In genomic region chr5:86065101-86065875, GRCm38 (mm10) we compare ENCODE assay signal across 8 mouse cellular contexts. TPM values are rescaled to one million over a fixed set of nuclear protein-coding genes. Genes with fewer than 3 reads are reported as not detected.
DNase-seq lines count a peak whose midpoint lies in the region; ATAC-seq lines count a peak whose summit lies in the region.

Gene Cenpc1, minus strand, starts transcription at chr5:86065583.

- H3K4me1 ChIP-seq in hindbrain, embryonic 15.5 days (replicated peaks) = peaks cover 20% of the 10 kb centered on the region

- no peaks in the 10 kb centered on the region for H3K36me3 ChIP-seq in hindbrain, embryonic 15.5 days

- peak within 1 kb of the TSS; percentile 71 for H3K4me3 ChIP-seq in hindbrain, embryonic 15.5 days

- H3K27me3 ChIP-seq in hindbrain, embryonic 15.5 days = no peaks in the 10 kb centered on the region

- peak within 1 kb of the TSS; percentile 73 for H3K9ac ChIP-seq in hindbrain, embryonic 15.5 days

- ATAC-seq in hindbrain, embryonic 15.5 days (ENCODE audit: low FRiP score, low read depth) = peak; percentile 96

- WGBS in hindbrain, embryonic 15.5 days = under 1% methylated on average over 57 of the region's 60 CpGs

- peak within 1 kb of the TSS; percentile 86 for H3K27ac ChIP-seq in hindbrain, embryonic 15.5 days (replicated peaks)

- H3K4me2 ChIP-seq in hindbrain, embryonic 15.5 days = peak within 1 kb of the TSS; percentile 66

- peak; percentile 97 for DNase-seq in T-cell, adult 2 months (ENCODE audit: low spot score)
- DNase-seq in cerebellum, postnatal 36 days = peak; percentile 90 to 94
- DNase-seq in frontal cortex, postnatal 36 days (ENCODE audit: low spot score in 2 of 2) = peak; percentile 89 to 94
- DNase-seq in left cerebral cortex, adult 11 months (ENCODE audit: low spot score) = peak; percentile 93
- DNase-seq in lung, postnatal 4 days = peak; percentile 98 to 99
- peak; percentile 93 for DNase-seq in retina, postnatal 7 days (ENCODE audit: low read depth, low spot score)
- DNase-seq in urinary bladder, adult 2 months (ENCODE audit: low spot score) = peak; percentile 82

- H3K9me3 ChIP-seq in hindbrain, embryonic 15.5 days = no peaks in the 10 kb centered on the region

RNA-seq across cellular contexts. Expression of gene Cenpc1, which starts in this region (rescaled TPM):
- polyA plus RNA-seq in hindbrain, embryonic 15.5 days (2015; fragmentation: Nextera tagmentation; extraction: Ambion mirVana) = 31.5 and 33.0 TPM in 2 replicates
- polyA plus RNA-seq in urinary bladder, adult 2 months (2012; rRNA removed) = 9.1 and 9.5 TPM in 2 replicates

Comparison
In these comparisons a context has a peak if more than half of its experiments do, and no peak if none do; other contexts are left out.
1. Peak in every context shown above with its lines: DNase-seq, ATAC-seq, H3K4me3 ChIP-seq and H3K27ac ChIP-seq.